Mouse (Mus musculus): ENCODE data around the gene Ror1. TPM values are rescaled to one million over a fixed set of nuclear protein-coding genes. Genes with fewer than 3 reads are reported as not detected.

Ror1 gene
- polyA plus RNA-seq, 1 experiment from 2014 or later: 0.76 TPM

DNA sequence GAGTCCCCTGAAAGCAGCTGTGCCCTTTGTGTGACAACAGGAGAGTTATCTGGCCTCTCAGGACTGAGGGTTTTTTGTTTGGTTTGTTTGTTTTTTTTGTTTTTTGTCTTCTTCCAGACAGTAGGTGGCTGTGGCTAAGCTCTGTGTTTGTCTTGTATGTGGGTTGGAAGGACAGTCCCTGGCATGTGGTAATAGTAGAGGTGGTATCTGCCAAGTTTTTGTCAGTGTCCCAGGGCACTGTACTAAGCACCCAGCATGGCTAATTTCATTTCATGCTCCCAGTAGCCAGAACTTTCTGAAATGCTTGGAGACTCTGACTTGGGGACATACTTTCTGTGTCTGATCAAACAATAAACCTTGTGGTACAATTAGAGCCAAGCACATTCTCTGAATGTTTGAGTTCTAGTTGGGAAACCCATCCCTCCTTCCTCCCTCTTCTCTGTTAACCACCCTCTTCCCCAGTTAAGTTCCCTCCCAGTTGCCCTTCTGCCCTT is 256.3 kb downstream of the Ror1 start:
- ATAC-seq (replicated peaks): no peak
- Histone ChIP-seq H3K9me3 (no peaks in the 10 kb centered on the region), H3K4me1 (no peaks in the 10 kb centered on the region), H3K36me3 (no peaks in the 10 kb centered on the region), H3K9ac (replicated peaks) (no peak overlapping the region), H3K27me3 (no peaks in the 10 kb centered on the region), H3K4me2 (replicated peaks) (no peak overlapping the region), H3K27ac (replicated peaks) (no peak overlapping the region), H3K4me3 (no peak overlapping the region)

- Histone ChIP-seq H3K36me3 (no peaks in the 10 kb centered on the region), H3K27me3 (no peaks in the 10 kb centered on the region), H3K9me3 (no peaks in the 10 kb centered on the region), H3K4me3 (no peak overlapping the region), H3K4me1 (no peaks in the 10 kb centered on the region), H3K9ac (replicated peaks) (no peak overlapping the region), H3K27ac (replicated peaks) (no peak overlapping the region), H3K4me2 (replicated peaks) (no peak overlapping the region)
- WGBS: 36% methylated on average over 5 of the region's 5 CpGs
- no peak for ATAC-seq (replicated peaks)
These were observed 260.0 kb downstream of the Ror1 start for GRCm38 (mm10) chr4:100355566-100355965.

DNA sequence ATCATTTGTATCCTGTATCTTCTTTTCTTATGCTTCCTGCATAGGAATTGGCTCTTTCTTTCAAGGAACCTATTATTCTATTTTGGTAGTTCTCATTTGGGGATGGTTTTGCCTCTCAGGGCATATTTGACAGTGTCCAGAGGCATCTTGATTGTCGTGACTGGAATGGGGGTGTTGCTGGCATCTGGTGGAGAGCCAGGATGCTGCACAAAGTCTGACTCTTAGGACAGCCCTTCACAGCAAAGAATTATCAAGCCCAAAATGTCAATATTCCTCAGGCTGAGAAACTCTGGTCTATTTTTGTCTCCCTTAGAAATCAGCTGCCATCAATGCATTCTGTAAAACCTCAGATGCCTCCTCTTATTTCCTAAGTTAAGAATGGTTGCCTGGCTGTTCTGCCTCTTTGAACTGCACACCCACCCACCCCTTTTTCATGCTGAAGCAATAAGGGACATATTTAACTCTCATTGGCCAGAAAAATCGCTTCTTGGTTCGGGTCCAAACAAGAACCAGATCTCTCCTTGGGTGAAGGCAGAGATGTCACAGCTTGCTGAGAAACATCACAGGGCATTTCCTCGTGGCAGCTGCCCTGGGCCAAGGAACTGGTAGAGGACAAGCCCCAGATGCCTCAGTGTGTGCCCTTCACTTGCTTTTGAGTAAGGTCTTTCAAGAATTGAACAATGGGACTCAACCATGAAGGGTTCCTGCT is 262.4 kb downstream of the Ror1 start:
- H3K4me1 ChIP-seq: no peaks in the 10 kb centered on the region
- 86% methylated on average over 4 of the region's 4 CpGs for WGBS
- H3K9me3 ChIP-seq: no peaks in the 10 kb centered on the region
- no peak overlapping the region for H3K4me2 ChIP-seq (replicated peaks)
- no peak overlapping the region for H3K27ac ChIP-seq (replicated peaks)
- H3K27me3 ChIP-seq: no peaks in the 10 kb centered on the region
- no peak overlapping the region for H3K9ac ChIP-seq (replicated peaks)
- H3K4me3 ChIP-seq: no peak overlapping the region
- no peak for ATAC-seq (replicated peaks)
- H3K36me3 ChIP-seq: no peaks in the 10 kb centered on the region

- Histone ChIP-seq H3K9me3 (no peaks in the 10 kb centered on the region), H3K27ac (replicated peaks) (no peak overlapping the region), H3K9ac (replicated peaks) (no peak overlapping the region), H3K4me1 (no peaks in the 10 kb centered on the region), H3K4me2 (replicated peaks) (no peak overlapping the region), H3K27me3 (no peaks in the 10 kb centered on the region), H3K36me3 (no peaks in the 10 kb centered on the region), H3K4me3 (no peak overlapping the region)
- whole genome bisulfite sequencing: 89% methylated on average over 7 of the region's 7 CpGs
- ATAC-seq (replicated peaks): no peak
These were observed 268.1 kb downstream of the Ror1 start for GRCm38 (mm10) chr4:100363666-100364065.

DNA sequence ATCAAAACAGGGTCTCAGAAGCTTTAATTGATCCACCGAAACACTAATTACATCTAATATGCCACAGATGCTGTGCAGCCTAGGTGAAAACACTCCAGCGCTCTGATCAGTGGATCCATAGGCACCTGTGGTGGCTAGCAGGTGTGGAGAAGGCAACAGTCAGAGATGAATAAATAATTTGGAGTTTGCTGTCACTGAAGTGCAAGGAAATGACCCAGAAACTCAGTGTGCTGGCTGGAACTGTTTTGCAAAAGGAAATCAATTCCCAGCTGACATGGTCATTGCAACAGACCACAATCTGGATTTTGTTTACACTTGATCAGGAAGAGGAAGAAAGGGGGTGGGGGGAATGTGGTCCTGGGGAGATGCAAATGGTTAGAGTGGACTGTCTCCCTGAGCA is 273.1 kb downstream of the Ror1 start:
- Histone ChIP-seq H3K27ac (replicated peaks) (no peak overlapping the region), H3K27me3 (no peaks in the 10 kb centered on the region), H3K9me3 (no peaks in the 10 kb centered on the region), H3K4me1 (peaks cover 6% of the 10 kb centered on the region), H3K9ac (replicated peaks) (no peak overlapping the region), H3K4me2 (replicated peaks) (no peak overlapping the region), H3K36me3 (no peaks in the 10 kb centered on the region), H3K4me3 (no peak overlapping the region)
- ATAC-seq (replicated peaks): no peak
- WGBS: 89% methylated on average over 2 of the region's 2 CpGs

DNA sequence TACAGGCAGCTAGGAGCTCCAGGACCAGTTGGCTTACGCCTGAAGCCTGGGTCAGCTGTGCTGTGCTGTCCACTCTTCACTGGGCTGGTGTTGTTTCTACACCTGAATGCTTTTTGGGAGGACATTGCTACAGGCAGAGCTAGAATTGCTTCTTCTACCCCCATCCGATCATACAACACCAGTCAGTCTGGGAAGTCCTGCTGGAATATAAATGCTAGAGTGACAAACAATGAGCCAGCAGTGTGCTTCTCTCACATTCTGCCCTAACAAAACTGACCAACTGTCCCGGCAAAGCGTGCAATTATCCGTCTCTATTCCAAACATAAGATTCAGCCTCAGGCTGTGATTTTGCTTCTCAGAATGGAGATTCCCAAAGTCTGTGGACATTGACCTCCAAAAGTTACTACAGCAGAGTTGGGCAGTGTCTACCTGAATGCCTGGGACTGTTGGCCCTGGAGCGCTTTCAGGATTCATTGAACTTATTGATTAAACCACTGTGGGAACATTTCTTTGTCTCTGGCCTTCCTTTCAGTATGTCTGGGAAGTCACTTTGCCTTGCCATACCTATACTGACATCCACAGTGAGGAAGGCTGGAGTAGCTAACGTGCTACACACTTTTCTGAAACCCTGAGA is 274.1 kb downstream of the Ror1 start:
- H3K4me1 ChIP-seq: peaks cover 6% of the 10 kb centered on the region
- 87% methylated on average over 7 of the region's 7 CpGs for WGBS
- no peak overlapping the region for H3K27ac ChIP-seq (replicated peaks)
- no peak overlapping the region for H3K4me3 ChIP-seq
- no peaks in the 10 kb centered on the region for H3K27me3 ChIP-seq
- no peaks in the 10 kb centered on the region for H3K9me3 ChIP-seq
- ATAC-seq (replicated peaks): no peak
- H3K36me3 ChIP-seq: no peaks in the 10 kb centered on the region
- no peak overlapping the region for H3K4me2 ChIP-seq (replicated peaks)
- H3K9ac ChIP-seq (replicated peaks): no peak overlapping the region

DNA sequence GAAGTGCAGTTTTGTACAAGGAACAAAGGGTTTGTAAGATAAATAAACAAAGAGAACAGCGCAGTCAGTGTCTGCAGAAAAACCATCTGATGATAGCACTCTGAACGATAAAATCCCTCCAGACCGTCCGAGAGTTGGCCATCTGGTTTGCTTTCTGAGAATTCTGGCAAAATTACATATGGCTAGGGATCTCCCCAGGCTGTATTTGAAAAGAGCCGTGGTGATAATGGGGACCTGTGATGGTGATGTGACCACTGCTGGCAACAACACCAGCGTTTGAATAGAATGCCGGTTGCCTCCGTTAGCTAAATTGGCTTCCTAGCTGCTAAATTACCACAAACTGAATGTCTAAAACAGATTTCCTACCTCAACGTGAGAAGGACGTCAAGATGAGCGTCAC is 277.2 kb downstream of the Ror1 start:
- H3K9ac ChIP-seq (replicated peaks): no peak overlapping the region
- no peak overlapping the region for H3K4me2 ChIP-seq (replicated peaks)
- H3K27me3 ChIP-seq: no peaks in the 10 kb centered on the region
- H3K27ac ChIP-seq (replicated peaks): peak overlapping the region; percentile 27; the same call in 1 of the 2 replicates
- WGBS: 29% methylated on average over 11 of the region's 11 CpGs
- no peak overlapping the region for H3K4me3 ChIP-seq
- H3K4me1 ChIP-seq: peaks cover 6% of the 10 kb centered on the region
- peak; percentile 69 for ATAC-seq (replicated peaks)
- H3K36me3 ChIP-seq: no peaks in the 10 kb centered on the region
- H3K9me3 ChIP-seq: no peaks in the 10 kb centered on the region

- no peaks in the 10 kb centered on the region for H3K36me3 ChIP-seq
- no peak overlapping the region for H3K4me2 ChIP-seq (replicated peaks)
- no peaks in the 10 kb centered on the region for H3K27me3 ChIP-seq
- H3K9ac ChIP-seq (replicated peaks): no peak overlapping the region
- H3K4me3 ChIP-seq: no peak overlapping the region
- H3K4me1 ChIP-seq: peaks cover 6% of the 10 kb centered on the region
- WGBS: 71% methylated on average over 4 of the region's 4 CpGs
- no peak overlapping the region for H3K27ac ChIP-seq (replicated peaks)
- no peak for ATAC-seq (replicated peaks)
- no peaks in the 10 kb centered on the region for H3K9me3 ChIP-seq
These were observed 278.2 kb downstream of the Ror1 start for GRCm38 (mm10) chr4:100373780-100374179.

DNA sequence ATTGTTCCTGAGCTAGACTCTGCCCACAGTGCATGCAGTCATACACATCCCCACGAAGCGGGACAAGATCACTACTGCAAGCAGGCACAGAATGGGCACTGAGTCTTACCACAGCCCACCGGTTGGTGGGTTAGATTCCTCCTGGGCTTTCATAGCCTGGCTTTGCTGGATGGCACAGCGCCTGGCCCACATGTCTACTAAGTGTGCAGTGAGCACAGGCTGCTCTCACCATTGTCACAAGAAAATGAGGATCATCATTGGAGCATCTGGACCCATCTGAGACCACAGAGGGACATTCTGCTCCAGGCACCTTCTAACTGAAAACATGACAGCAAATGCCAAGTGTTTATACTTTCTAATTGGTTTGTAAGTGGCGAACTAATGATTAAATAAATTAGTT is 279.7 kb downstream of the Ror1 start:
- 75% methylated on average over 5 of the region's 5 CpGs for WGBS
- peak; percentile 23; the same call in 1 of the 2 replicates for ATAC-seq (replicated peaks)
- no peaks in the 10 kb centered on the region for H3K27me3 ChIP-seq

GRCm38 (mm10) chr4:100376163-100376562 is 280.6 kb downstream of the Ror1 start:
- no peaks in the 10 kb centered on the region for H3K9me3 ChIP-seq
- no peak overlapping the region for H3K9ac ChIP-seq (replicated peaks)
- H3K4me1 ChIP-seq: peaks cover 6% of the 10 kb centered on the region
- H3K4me3 ChIP-seq: no peak overlapping the region
- H3K27ac ChIP-seq (replicated peaks): no peak overlapping the region
- no peaks in the 10 kb centered on the region for H3K27me3 ChIP-seq
- no peaks in the 10 kb centered on the region for H3K36me3 ChIP-seq
- no peak overlapping the region for H3K4me2 ChIP-seq (replicated peaks)
- 85% methylated on average over 6 of the region's 6 CpGs for WGBS
- no peak for ATAC-seq (replicated peaks)

More for the DNA sequence above, 279.7 kb downstream of the Ror1 start:
- H3K27ac ChIP-seq (replicated peaks): no peak overlapping the region
- H3K36me3 ChIP-seq: no peaks in the 10 kb centered on the region
- H3K4me1 ChIP-seq: peaks cover 6% of the 10 kb centered on the region
- H3K9me3 ChIP-seq: no peaks in the 10 kb centered on the region
- no peak overlapping the region for H3K4me3 ChIP-seq
- H3K9ac ChIP-seq (replicated peaks): no peak overlapping the region
- no peak overlapping the region for H3K4me2 ChIP-seq (replicated peaks)

DNA sequence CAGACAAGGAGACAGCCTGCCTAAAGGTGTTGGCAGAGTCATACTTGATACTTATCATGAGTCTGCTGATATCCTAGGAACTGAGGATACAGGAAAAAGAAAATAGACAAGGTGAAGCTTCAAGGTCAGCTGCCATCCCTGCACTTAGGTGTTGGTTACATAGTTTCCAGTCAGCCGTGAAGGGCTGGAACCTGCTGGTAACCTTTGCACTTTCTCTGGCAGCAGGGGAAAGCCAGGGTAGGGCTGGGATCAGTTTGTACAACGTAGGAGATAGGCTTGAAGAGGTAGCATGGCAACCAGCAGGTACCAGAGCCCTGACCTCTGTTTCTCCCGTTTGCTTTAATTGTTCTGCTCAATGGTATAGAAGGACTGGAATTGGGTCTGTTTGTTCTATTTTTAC is 281.6 kb downstream of the Ror1 start:
- Histone ChIP-seq H3K9ac (replicated peaks) (no peak overlapping the region), H3K36me3 (no peaks in the 10 kb centered on the region), H3K4me2 (replicated peaks) (no peak overlapping the region), H3K9me3 (no peaks in the 10 kb centered on the region), H3K27me3 (no peaks in the 10 kb centered on the region), H3K27ac (replicated peaks) (no peak overlapping the region), H3K4me1 (peaks cover 6% of the 10 kb centered on the region), H3K4me3 (no peak overlapping the region)
- 80% methylated on average over 3 of the region's 3 CpGs for WGBS
- no peak for ATAC-seq (replicated peaks)

DNA sequence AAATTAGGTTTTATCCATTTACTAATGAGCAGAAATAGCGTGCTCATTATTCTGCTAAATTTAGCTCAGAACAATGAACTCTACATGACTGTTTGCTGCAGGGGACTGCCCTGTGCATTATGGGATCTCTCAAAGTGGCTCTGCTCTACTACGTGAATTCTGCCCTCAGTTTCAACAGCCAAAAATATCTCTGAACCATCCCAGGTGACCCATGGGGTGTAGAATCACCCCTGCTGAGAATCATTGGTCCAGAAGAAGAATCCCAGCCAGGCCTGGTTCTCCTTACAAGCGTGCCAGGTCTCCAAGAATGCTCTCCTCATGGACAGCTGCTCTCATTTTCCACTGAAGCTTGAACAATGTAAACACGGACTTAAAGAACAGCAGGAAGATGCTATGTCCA is 282.4 kb downstream of the Ror1 start:
- WGBS: 64% methylated on average over 4 of the region's 4 CpGs
- no peaks in the 10 kb centered on the region for H3K36me3 ChIP-seq

More for the DNA sequence above, 282.4 kb downstream of the Ror1 start:
- no peak for ATAC-seq (replicated peaks)
- peaks cover 3% of the 10 kb centered on the region for H3K4me1 ChIP-seq
- no peaks in the 10 kb centered on the region for H3K27me3 ChIP-seq
- H3K4me2 ChIP-seq (replicated peaks): no peak overlapping the region
- H3K4me3 ChIP-seq: no peak overlapping the region
- no peaks in the 10 kb centered on the region for H3K9me3 ChIP-seq
- no peak overlapping the region for H3K9ac ChIP-seq (replicated peaks)
- no peak overlapping the region for H3K27ac ChIP-seq (replicated peaks)

Measured in forebrain, embryonic 15.5 days (tissue).